Mouse (Mus musculus) lung, postnatal 0 days (tissue): ENCODE measurements at regions not wholly inside any gene's neighbourhood (a gene's known extent, or its start where the extent isn't known, plus 50 kb on each side); places are given as distances from the start of the nearest gene placed in this dataset.

Experiments
- CTCF ChIP-seq: IDR thresholded peaks from 2 replicates; pipeline ENCODE4 v1.5.1; 2016; ENCODE audit warnings: antibody characterized with exemption, mild to moderate bottlenecking
- EP300 ChIP-seq: IDR thresholded peaks from 2 replicates; pipeline ENCODE4 v1.6.1; 2016; ENCODE audit warnings: antibody characterized with exemption, mild to moderate bottlenecking, control low read depth

DNA sequence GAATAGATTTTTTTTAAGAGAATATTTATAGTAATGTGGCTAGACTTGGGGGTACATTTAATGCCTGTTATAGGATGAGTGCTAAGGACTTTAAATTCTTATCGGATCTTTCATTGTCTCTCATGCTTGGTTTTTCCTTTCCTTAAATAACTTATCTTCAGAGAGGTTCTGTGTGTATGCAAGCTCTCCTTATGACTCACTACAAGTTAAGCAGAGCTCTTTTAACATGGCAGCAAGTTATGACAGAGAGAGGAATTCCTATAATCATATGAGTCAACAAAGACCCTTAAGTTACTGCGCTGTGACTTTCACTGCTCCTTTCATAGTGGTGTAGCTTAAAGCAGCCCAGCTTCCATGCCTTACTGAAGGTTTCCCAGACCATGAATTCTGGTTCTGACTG is 115.9 kb upstream of the Syt1 start:
- no peak for TF ChIP-seq EP300
- no peak for TF ChIP-seq CTCF
